Mouse (Mus musculus) adrenal gland, adult (tissue): Measurements from ENCODE around the gene Plk4.
"Not testable (repeated sequence)": the region's sequence is repeated elsewhere in the genome, so short reads cannot be mapped to it uniquely, and the experiment has no call there.

Experiments
- DNase-seq, 2 experiments: peaks; one replicate each; pipeline ENCODE4 v3.0.0; 2022 to 2023; ENCODE audit warnings: low spot score in 1 of 2; ENCODE audit not compliant: inconsistent age in 2 of 2

Plk4 gene

DNA sequence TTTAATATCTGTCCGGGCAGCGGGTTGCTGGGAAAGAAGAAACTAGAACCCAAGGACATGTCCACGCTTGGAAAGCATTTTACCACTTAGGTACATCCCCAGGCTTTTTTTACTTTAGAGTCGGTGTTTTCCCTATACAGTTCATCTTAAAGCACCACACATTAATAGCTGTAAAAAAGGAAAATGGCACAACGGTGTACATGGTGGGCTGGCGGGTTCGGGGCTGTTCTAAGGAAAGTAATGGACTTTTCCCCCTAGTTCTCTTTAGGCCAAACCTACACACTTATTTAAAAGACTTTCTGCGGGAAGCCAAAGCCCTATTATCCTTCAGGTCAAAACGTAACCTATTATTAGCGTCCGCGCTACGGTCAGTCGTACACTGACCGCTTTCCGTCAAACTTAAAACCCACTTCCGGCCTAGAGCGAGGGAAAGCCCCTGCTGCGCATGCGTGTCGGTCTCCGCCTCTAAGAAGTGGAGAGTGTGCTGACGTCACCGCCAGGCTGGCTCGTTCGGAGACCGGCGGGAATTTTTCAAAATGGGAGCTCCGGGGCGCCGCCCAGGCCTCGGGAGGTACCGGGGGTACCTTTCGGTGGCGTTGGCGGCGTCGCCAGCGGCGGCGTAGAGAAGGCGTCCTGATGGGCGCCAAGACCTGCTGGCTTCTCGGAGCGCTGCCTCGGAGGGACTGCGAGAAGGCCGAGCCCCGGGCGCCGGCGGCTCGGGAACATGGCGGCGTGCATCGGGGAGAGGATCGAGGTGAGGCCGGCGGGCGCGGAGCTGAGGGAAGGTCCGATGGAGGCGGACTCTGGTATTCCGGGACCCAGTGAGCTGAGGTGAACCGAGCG is at the start of gene Plk4:
Gene Plk4, plus strand, starts transcription at position 490 of the 843 bp plus-strand sequence.
- peak; percentile 97 to 98 for DNase-seq

- no peak for DNase-seq
Observed at GRCm38 (mm10) chr3:40760746-40761145, 39.1 kb upstream of the Plk4 start.

DNA sequence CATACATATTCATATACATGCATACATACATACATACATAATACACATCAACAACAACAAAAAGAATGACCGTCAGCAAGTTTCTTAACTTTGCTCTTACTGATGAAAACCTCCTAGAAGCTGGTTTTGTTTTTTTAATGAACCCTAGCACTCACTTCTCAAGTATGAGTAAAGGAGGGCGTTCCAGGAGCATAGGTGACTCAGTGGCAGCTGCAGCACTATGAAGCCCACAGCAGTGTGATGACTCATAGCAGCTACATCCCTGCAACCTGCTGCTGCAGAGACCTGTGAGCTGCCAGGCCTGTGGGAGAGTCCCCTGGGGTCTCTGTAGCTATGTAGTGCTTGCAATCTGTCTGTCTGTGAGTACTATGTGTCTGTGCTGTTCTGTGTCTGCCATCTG is 38.5 kb upstream of the Plk4 start:
- no peak for DNase-seq

DNA sequence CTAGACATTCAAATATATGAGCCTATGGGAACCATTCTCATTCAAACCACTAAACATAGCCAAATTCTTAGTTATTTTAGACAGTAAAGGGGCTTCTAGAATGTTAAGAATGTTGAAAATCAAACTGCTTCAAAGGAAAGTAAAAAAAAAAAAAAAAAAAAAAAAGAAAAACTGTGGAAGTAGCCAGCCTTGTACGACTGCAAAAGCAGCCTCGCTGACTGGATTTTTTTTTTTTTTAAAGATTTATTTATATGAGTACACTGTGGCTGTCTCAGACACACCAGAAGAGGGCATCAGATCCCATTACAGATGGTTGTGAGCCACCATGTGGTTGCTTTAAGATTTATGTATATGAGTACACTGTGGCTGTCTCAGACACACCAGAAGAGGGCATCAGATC is 6.0 kb upstream of the Plk4 start:
- no peak for DNase-seq

GRCm38 (mm10) chr3:40798054-40798453 is 1.8 kb upstream of the Plk4 start:
- peak in 1 of 2 experiments; percentile 24 for DNase-seq

GRCm38 (mm10) chr3:40798500-40798899 is 1.3 kb upstream of the Plk4 start:
- DNase-seq: peak; percentile 46 to 79

DNA sequence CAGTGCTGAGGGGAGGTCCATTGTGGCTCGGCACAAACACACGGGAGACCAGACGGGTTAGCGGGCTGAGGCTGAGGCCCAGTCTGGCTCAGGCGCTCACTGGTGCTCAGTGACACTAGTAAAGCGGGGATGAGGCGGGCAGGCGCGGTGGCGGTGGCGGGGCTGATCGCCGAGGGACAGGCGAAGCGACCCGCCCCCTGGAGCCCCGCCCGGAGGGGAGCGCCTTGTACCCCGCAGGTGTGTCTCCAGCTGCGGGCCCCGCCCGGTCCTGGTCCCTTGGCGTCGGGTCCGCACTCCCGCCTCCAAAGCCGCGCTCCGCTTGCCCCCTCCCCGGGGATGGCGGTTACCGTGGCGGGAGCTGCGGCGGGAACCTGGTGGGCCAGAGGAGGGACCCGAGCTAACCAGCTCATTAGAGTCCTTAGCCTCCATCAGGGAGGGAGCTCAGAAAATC is 579 bp downstream of the Plk4 start:
- peak in 1 of 2 experiments; percentile 58 for DNase-seq

DNA sequence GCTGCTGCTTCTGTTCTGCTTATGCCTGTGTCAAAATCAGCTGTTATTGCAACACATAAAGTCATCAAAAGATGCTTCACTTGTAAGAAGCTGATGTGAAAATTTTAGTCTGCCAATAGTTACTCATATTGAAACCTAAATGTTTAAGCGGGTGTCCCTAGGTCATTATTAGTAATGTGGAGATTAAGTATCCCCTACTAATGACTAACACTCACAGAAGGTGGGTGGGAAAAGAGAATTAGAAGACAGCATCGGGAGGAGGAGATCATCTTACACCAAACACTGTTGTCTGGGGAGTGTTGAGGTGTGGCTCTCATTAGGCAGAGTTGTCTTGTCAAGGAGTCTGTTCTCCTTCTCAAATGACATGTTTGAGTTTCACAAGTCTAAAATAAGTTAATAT is 7.1 kb downstream of the Plk4 start:
- no peak for DNase-seq

- DNase-seq: peak in 1 of 2 experiments; percentile 22
Observed at GRCm38 (mm10) chr3:40808686-40809085, 8.9 kb downstream of the Plk4 start.

DNA sequence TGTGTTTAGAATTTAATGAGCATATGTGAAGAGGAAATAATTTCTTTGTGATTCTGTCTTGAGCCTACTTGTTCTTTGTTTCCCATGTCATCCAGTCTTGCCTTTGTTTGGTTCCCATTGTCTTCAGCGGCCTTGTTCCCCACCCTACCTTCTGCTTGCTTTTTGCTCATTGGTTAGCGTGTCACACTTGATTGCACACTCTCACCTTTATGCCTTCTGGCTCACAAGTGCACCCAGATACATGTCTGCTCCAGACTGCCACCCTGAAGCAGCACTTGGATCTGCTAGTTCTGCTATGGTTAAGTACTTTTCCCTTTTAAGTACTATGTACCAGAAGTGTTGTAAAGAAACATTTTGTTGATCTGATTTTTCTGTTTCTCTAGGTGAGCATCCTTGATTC is 10.1 kb downstream of the Plk4 start:
- no peak for DNase-seq

DNA sequence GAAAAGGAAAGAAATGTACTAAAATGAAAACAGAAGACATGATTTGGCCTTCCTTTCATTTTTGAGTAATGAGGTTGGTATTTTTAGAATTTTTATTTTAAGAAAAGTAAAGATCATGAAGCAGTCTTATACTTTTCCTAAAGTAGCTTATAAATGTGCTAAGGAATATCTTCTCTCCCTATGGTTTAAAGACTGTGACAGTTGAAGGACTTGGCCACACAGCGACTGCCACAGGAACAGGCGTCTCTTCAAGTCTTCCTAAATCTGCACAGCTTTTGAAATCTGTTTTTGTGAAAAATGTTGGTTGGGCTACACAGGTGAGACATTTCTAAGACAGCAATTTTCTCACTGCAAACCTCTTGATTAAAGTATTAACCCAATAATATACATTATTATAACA is 13.5 kb downstream of the Plk4 start:
- peak in 1 of 2 experiments; percentile 12 for DNase-seq

DNA sequence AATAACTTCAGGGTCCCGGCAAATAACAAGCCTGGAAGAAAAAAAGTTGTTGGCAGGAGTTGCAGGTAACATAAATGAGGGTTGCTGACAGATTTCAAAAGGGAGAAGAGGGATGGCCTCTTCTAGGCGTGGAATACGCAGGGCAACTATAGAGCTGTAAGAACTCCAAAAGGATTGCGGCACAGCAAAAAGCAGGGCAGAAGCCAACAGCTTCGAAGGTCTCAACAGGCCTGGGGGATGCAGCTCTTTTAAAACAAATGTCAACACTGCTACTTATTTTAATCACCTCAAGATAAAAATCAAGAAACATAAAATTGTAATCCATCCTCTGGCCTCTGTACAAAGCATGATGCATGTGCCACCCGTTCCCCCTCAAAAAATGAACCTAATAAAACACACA is 45.7 kb downstream of the Plk4 start:
- peak; percentile 17 to 74 for DNase-seq

DNA sequence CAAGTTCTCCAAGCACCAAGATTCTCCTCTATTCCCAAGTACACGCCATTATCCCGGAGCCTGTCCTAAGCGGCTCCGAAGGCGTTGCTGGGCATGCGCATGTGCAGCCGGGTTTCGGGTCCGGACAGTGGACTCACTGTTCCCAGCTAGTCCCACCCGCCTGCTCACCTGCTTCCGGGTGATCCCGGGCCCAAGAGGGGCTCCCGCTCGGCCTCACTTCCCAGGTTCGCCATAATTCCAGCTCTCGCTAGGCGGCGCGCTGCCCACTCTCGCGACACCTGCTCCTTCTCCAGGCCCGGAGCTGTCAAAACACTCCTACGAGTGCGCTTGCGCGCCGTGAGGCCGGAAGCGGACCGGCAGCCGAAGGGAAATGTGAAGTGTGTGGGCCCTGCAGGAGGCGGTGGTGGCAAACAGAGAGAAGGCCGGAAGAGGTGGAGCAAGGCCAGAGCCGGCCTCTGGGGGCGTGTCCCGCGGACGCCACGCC is 46.7 kb downstream of the Plk4 start, which contains the start of gene Mfsd8:
Gene Mfsd8, minus strand, starts transcription at position 414 of the 484 bp plus-strand sequence.
- peak; percentile 98 for DNase-seq

DNA sequence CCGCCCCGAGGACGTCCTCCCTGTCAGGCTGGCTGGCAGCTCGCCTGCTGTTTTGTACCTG is 47.0 kb downstream of the Plk4 start, which contains the start of gene Abhd18:
Gene Abhd18, plus strand, starts transcription at position 14 of the 61 bp plus-strand sequence.
- DNase-seq: not testable (repeated sequence)

DNA sequence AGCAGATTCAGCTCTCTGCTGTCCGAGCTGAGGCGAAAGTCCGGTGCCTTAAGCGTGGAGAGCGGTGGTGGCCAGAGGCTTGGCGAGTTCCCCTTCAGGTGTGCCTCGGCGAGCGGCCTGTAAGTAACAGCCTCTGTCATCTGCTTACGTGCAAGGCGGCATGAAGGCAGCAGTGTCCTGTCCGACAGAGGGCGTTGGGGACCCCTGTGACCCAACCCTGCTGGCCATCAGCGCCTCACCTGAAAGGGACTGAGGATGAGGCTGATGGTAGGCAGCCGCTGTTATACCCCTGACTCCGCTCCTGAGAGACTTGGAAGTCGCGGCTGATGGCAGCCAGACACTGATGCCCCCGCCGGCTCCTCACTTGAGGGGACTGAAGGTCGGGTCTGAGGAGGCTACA is 47.2 kb downstream of the Plk4 start:
- DNase-seq: peak; percentile 71 to 86

GRCm38 (mm10) chr3:40847936-40848335 is 48.1 kb downstream of the Plk4 start:
- not testable (repeated sequence) for DNase-seq

GRCm38 (mm10) chr3:40853123-40853738 is 53.4 kb downstream of the Plk4 start:
- not testable (repeated sequence) for DNase-seq
